Mouse (Mus musculus): ENCODE measurements around the gene Nkd2. TPM values are rescaled to one million over a fixed set of nuclear protein-coding genes. Genes with fewer than 3 reads are reported as not detected.

The Nkd2 gene
- polyA plus RNA-seq, 1 experiment from 2014 or later: 0.12 TPM

DNA sequence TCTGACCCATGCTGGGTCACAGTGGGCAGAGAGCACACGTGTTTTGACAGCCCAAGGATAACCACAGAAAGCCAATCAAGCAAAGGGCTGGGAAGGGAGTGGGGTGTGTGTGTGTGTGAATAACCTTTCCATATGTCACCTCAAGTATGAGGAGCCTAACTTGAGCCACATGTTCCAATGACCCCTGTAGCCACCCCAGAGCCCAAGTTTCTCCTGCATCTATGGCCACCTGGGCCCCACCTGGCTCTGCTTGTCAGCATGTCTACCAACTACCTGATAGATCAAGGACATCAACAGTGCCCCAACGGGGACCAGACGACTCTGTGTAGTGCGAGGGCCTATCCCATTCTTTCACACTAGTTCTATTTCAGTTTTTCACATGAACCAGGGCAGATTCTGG, 7.7 kb downstream of the Nkd2 start:
- 56% methylated on average over 4 of the region's 4 CpGs for WGBS (ENCODE audit: insufficient replicate concordance)
- no peak overlapping the region for H3K4me2 ChIP-seq
- no peaks in the 10 kb centered on the region for H3K9me3 ChIP-seq (replicated peaks)
- H3K4me1 ChIP-seq (replicated peaks): no peaks in the 10 kb centered on the region
- H3K27ac ChIP-seq: no peak overlapping the region
- no peak overlapping the region for H3K4me3 ChIP-seq (replicated peaks)
- ATAC-seq (ENCODE audit: low read depth) (no peak), DNase-seq (no peak)
- no peak overlapping the region for H3K9ac ChIP-seq
- H3K27me3 ChIP-seq: peaks cover 14% of the 10 kb centered on the region
- H3K36me3 ChIP-seq: no peaks in the 10 kb centered on the region

DNA sequence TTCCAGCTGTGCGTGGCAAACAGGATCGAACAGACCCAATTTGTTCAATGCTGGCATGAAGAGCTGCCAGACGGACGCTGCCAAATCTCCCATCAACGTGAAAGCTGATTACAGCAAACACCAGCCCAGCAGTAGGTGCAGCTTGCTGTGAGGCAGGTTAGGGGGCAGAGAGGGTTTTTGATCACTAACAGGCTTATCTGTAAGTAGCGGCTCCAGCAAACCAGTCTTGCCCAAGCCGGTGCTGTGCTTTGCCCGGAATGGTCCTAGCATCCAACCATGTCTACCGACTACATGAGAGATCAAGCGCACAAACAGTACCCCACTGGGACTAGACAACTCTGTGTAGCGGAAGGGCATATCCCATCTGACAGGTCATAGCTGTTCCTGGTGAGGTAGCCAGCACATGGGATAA, 8.3 kb downstream of the Nkd2 start:
- ATAC-seq (ENCODE audit: low read depth): no peak

DNA sequence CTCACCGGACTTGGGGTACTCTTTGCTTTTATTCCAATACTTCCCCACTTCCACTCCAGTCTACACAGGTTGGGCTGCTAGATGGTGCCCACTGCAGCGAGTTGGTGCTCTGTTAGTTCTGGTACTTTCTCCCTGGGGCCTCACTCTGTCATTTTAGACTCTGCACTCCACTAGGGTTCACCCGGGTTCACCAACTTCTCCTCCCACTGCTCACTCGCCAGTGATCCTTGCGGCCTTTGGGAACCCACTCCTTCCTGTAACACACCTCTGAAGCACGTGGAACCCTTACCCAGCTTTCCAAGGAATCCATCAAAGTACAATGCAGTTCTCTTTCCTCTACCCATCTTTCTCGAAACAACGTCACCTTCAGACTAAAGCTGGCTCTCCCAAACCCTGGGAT, 9.7 kb downstream of the Nkd2 start:
- Histone ChIP-seq H3K4me3 (replicated peaks) (no peak overlapping the region), H3K27me3 (0 out of 2 replicates have a peak, but pooled peaks cover 1% of the 10 kb centered on the region), H3K9ac (no peak overlapping the region), H3K4me1 (replicated peaks) (no peaks in the 10 kb centered on the region), H3K4me2 (no peak overlapping the region), H3K9me3 (replicated peaks) (no peaks in the 10 kb centered on the region), H3K27ac (no peak overlapping the region), H3K36me3 (no peaks in the 10 kb centered on the region)
- DNase-seq (no peak), ATAC-seq (ENCODE audit: low read depth) (no peak)
- 57% methylated on average over 8 of the region's 8 CpGs for WGBS (ENCODE audit: insufficient replicate concordance)

More for the DNA sequence above, 8.3 kb downstream of the Nkd2 start:
- Histone ChIP-seq H3K9me3 (replicated peaks) (no peaks in the 10 kb centered on the region), H3K36me3 (no peaks in the 10 kb centered on the region), H3K4me2 (no peak overlapping the region), H3K4me3 (replicated peaks) (no peak overlapping the region), H3K4me1 (replicated peaks) (no peaks in the 10 kb centered on the region), H3K27me3 (peaks cover 9% of the 10 kb centered on the region), H3K9ac (no peak overlapping the region), H3K27ac (no peak overlapping the region)
- DNase-seq: no peak
- 72% methylated on average over 11 of the region's 11 CpGs for WGBS (ENCODE audit: insufficient replicate concordance)

DNA sequence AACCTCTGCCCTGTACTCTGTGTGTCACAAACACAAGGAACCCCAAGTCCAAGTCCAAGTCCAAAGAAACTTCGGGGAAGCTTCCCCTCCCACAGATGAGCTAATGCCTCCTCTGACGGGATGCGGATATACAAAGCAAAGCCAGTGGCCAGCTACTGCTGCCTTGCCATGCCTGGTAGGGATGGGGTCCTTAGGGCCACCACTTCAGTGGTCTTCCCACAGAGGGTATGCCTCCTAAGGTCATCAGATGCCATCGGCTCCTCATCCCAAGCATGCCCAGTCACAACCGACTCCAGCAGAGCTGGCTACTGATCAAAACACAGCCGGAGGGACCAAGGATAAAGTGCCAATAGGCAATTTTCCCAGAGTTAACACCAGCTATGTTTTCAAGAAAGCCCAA, 10.9 kb downstream of the Nkd2 start:
- H3K27ac ChIP-seq: no peak overlapping the region

DNA sequence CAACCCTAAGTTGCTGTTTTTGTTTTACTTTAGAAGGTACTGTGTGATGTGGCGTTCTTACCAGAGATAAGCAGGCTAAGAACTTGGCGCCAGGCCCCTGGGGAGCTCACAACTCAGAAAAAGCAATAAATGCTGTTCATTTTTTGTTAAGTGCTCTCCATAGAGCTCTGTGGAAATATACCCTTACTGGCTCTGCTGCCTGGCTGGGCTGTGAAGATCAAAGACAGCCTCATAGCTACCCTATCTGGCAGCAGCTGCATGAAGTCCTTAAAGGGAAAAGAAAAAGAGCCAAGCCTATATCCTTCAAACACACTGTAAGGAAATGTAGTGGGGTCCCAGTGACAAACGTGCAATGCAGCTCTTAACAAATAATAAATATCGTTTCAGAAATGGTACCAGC, 11.6 kb downstream of the Nkd2 start:
- WGBS (ENCODE audit: insufficient replicate concordance): 51% methylated on average over 4 of the region's 4 CpGs
- H3K36me3 ChIP-seq: no peaks in the 10 kb centered on the region
- no peak overlapping the region for H3K9ac ChIP-seq
- no peak overlapping the region for H3K27ac ChIP-seq
- no peaks in the 10 kb centered on the region for H3K9me3 ChIP-seq (replicated peaks)
- no peaks in the 10 kb centered on the region for H3K27me3 ChIP-seq
- H3K4me3 ChIP-seq (replicated peaks): no peak overlapping the region
- no peak overlapping the region for H3K4me2 ChIP-seq
- no peak for ATAC-seq (ENCODE audit: low read depth)
- DNase-seq: no peak
- no peaks in the 10 kb centered on the region for H3K4me1 ChIP-seq (replicated peaks)

More for the DNA sequence above, 10.9 kb downstream of the Nkd2 start:
- no peak overlapping the region for H3K9ac ChIP-seq
- no peaks in the 10 kb centered on the region for H3K27me3 ChIP-seq
- WGBS (ENCODE audit: insufficient replicate concordance): 67% methylated on average over 6 of the region's 6 CpGs
- no peak for ATAC-seq (ENCODE audit: low read depth)
- H3K4me3 ChIP-seq (replicated peaks): no peak overlapping the region
- no peak for DNase-seq
- no peaks in the 10 kb centered on the region for H3K36me3 ChIP-seq
- H3K9me3 ChIP-seq (replicated peaks): no peaks in the 10 kb centered on the region
- H3K4me1 ChIP-seq (replicated peaks): no peaks in the 10 kb centered on the region
- no peak overlapping the region for H3K4me2 ChIP-seq

DNA sequence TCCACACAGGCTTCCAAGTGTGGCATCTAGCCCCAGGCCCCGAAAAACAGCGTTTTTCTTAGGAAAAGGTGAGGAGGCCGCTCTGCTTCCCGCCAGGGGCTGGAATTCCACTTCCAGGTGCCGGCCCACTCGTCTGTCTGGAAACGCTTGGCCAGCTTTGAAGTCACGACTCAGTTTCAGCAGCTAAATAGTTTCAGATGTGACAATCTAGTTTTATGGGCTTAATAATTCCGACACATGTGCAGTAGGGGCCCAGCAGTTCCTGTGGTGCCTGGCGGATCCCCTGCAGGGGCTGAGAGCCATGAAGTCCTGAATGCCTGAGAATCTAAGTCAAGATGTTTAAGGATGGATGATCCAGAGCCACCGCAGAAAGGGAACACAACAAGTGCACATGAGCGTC, 13.6 kb downstream of the Nkd2 start:
- no peak overlapping the region for H3K4me2 ChIP-seq
- DNase-seq (no peak), ATAC-seq (ENCODE audit: low read depth) (no peak)
- 59% methylated on average over 12 of the region's 12 CpGs for WGBS (ENCODE audit: insufficient replicate concordance)
- no peaks in the 10 kb centered on the region for H3K9me3 ChIP-seq (replicated peaks)
- H3K36me3 ChIP-seq: no peaks in the 10 kb centered on the region
- H3K4me1 ChIP-seq (replicated peaks): no peaks in the 10 kb centered on the region
- H3K27ac ChIP-seq: no peak overlapping the region
- no peak overlapping the region for H3K9ac ChIP-seq
- no peak overlapping the region for H3K4me3 ChIP-seq (replicated peaks)
- no peaks in the 10 kb centered on the region for H3K27me3 ChIP-seq

DNA sequence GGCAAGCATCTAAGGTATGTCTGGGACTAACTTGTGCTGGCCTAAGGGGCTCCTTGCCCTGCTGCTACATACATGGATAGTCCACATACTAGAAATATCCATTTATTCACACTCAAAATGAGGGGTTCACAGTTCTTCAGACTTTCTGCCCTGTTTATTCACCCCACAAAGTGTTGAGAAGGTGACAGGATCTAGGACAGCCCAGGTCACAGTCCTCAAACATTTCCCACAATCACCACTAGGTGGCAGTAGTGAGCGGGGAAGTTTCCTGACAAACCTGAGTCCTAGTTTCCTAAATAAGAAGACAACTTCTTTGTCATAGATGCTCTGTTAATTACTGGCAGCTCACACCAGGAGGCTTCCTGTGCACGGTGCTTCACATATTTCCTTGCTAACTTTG, 15.9 kb downstream of the Nkd2 start:
- Histone ChIP-seq H3K27ac (no peak overlapping the region), H3K9ac (no peak overlapping the region), H3K4me3 (replicated peaks) (no peak overlapping the region), H3K4me1 (replicated peaks) (no peaks in the 10 kb centered on the region), H3K27me3 (no peaks in the 10 kb centered on the region), H3K4me2 (no peak overlapping the region), H3K36me3 (no peaks in the 10 kb centered on the region), H3K9me3 (replicated peaks) (no peaks in the 10 kb centered on the region)
- WGBS (ENCODE audit: insufficient replicate concordance): 0% methylated on average over 2 of the region's 2 CpGs
- ATAC-seq (ENCODE audit: low read depth): no peak
- peak; percentile 12 for DNase-seq

DNA sequence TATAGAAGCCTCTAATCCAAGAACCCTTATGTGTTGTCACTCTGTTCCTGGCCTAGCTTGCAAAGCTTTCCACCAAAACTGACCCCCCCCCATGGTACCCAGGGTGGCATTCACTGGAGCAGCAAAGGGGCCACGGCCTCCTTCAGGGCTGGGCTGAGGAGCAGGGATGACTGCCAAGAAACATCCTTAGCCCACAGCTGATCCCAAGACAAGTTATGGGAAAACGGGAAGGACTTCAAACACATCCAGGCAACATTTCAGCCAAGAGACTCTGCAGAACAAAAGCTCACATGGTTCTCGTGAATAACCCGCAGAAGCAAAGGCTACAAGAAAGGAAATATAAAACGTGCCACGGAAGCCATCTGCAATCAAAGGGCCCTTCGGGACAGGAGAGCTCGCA, 20.2 kb downstream of the Nkd2 start:
- Histone ChIP-seq H3K4me3 (replicated peaks) (no peak overlapping the region), H3K9me3 (replicated peaks) (no peaks in the 10 kb centered on the region), H3K9ac (no peak overlapping the region), H3K27me3 (no peaks in the 10 kb centered on the region), H3K4me2 (no peak overlapping the region), H3K4me1 (replicated peaks) (0 out of 2 replicates have a peak, but pooled peaks cover 7% of the 10 kb centered on the region), H3K27ac (no peak overlapping the region), H3K36me3 (no peaks in the 10 kb centered on the region)
- DNase-seq (no peak), ATAC-seq (ENCODE audit: low read depth) (no peak)
- 72% methylated on average over 8 of the region's 8 CpGs for WGBS (ENCODE audit: insufficient replicate concordance)

DNA sequence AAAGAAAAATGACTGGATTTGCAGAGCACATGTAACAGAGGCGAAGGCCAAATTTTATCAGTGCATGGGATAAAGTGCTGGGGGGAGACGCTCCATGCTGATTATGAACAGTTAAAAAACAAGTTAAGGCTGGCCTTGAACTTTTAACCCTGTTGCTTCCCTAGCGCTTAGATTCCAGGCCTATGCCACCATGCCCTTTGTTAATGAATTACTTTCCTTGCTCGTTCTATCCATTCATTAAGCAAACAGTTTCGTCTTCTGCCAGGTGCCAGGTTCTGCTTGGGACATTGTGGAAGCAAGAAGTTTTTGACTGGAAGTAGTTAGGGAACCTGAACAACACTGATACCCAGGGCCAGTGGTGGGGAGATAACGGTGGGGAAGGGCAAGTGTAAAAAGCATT, 23.7 kb downstream of the Nkd2 start:
- ATAC-seq (ENCODE audit: low read depth) (no peak), DNase-seq (no peak)
- 0 out of 2 replicates have a peak, but pooled peaks cover 7% of the 10 kb centered on the region for H3K4me1 ChIP-seq (replicated peaks)
- no peak overlapping the region for H3K4me2 ChIP-seq
- H3K9me3 ChIP-seq (replicated peaks): no peaks in the 10 kb centered on the region
- H3K36me3 ChIP-seq: no peaks in the 10 kb centered on the region
- whole genome bisulfite sequencing (ENCODE audit: insufficient replicate concordance): 54% methylated on average over 6 of the region's 6 CpGs
- H3K27me3 ChIP-seq: no peaks in the 10 kb centered on the region
- H3K9ac ChIP-seq: no peak overlapping the region
- no peak overlapping the region for H3K27ac ChIP-seq
- H3K4me3 ChIP-seq (replicated peaks): no peak overlapping the region

DNA sequence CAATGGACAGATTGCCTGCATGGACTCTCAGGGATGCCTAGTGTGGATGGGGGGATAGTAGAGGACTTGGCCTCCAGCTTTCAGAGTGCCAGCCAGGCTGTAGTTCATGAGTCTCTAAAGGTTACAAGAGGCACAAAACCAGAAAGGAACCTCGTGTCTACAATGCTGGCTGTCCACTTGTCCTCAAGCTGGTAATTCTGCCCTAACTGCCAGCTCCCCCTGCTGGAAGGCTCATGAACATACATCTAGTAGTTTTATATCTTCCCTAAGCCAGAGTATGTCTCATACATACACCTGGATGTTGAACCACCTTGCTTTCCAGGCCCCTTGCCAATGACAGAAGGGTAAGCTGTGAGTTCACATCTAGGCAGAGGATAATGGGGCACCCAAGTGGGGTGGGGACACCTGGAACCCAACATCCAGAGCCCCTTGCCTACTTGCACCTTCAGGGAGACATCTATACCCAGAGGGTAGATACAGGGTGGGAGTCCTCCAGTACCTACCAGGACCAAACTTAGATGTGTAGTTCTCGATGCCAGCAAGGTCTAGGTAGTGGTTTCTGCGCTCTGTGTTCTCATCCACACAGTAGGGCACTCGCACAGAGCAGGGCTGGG, 25.1 kb downstream of the Nkd2 start:
- no peak overlapping the region for H3K4me3 ChIP-seq (replicated peaks)
- H3K9me3 ChIP-seq (replicated peaks): no peaks in the 10 kb centered on the region
- no peaks in the 10 kb centered on the region for H3K27me3 ChIP-seq
- no peaks in the 10 kb centered on the region for H3K36me3 ChIP-seq
- no peak overlapping the region for H3K27ac ChIP-seq
- WGBS (ENCODE audit: insufficient replicate concordance): 41% methylated on average over 4 of the region's 4 CpGs
- ATAC-seq (ENCODE audit: low read depth): no peak
- peak; percentile 15 for DNase-seq
- 0 out of 2 replicates have a peak, but pooled peaks cover 7% of the 10 kb centered on the region for H3K4me1 ChIP-seq (replicated peaks)
- H3K4me2 ChIP-seq: no peak overlapping the region
- H3K9ac ChIP-seq: no peak overlapping the region

DNA sequence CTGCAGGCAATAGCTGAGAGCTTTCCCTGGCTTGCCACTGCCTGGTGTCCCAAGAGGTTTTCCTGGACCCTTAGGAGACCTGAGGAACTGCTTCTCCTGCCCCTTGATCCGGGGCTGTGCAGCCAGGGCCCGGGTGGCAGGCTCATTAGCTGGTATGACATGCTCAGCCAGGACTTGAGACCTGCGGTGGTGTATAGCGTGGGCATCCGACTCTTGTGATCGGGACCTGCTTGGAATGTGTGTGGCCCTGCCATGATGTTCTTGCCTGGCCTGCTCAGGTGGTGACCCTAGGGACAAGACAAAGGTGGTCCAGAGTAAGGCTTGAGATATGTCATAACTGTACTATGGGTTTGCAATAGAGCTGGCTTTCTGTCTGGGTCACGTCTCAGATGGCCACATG, 26.2 kb downstream of the Nkd2 start:
- Histone ChIP-seq H3K27ac (no peak overlapping the region), H3K4me2 (no peak overlapping the region), H3K4me3 (replicated peaks) (no peak overlapping the region), H3K9ac (no peak overlapping the region), H3K4me1 (replicated peaks) (0 out of 2 replicates have a peak, but pooled peaks cover 7% of the 10 kb centered on the region), H3K9me3 (replicated peaks) (no peaks in the 10 kb centered on the region), H3K27me3 (no peaks in the 10 kb centered on the region), H3K36me3 (no peaks in the 10 kb centered on the region)
- no peak for ATAC-seq (ENCODE audit: low read depth)
- DNase-seq: no peak
- WGBS (ENCODE audit: insufficient replicate concordance): 78% methylated on average over 7 of the region's 7 CpGs

DNA sequence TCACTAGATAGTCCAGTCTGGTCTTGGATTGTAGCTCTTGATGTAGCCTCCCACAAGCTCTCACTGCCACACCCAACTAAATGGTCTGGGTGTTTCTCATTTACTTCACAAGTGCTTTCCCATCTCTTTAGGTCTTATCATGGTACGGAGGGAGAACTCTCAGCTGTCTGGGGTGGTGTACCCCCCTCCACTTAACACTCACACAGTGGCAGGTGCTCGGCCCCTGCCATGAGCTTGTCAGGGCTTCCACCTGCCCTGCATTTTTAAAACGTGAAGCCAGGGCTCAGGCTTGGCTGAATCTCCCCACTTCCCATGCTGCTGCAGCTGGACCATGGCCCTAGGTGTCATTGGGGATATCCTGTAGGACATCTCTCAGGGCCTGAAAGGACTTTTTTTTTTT, 28.5 kb downstream of the Nkd2 start:
- peaks cover 12% of the 10 kb centered on the region; the same call in 1 of the 2 replicates for H3K36me3 ChIP-seq
- H3K9me3 ChIP-seq (replicated peaks): no peaks in the 10 kb centered on the region
- H3K27ac ChIP-seq: no peak overlapping the region
- H3K9ac ChIP-seq: no peak overlapping the region
- ATAC-seq (ENCODE audit: low read depth): no peak
- DNase-seq: no peak
- H3K4me2 ChIP-seq: no peak overlapping the region
- 50% methylated on average over 3 of the region's 3 CpGs for WGBS (ENCODE audit: insufficient replicate concordance)
- H3K4me3 ChIP-seq (replicated peaks): no peak overlapping the region
- H3K4me1 ChIP-seq (replicated peaks): 0 out of 2 replicates have a peak, but pooled peaks cover 5% of the 10 kb centered on the region
- no peaks in the 10 kb centered on the region for H3K27me3 ChIP-seq

All from liver, embryonic 13.5 days (tissue).